Mouse (Mus musculus) left cerebral cortex, adult 2 months (tissue): ENCODE measurements at regions not wholly inside any gene's neighbourhood (a gene's known extent, or its start where the extent isn't known, plus 50 kb on each side); places are given as distances from the start of the nearest gene placed in this dataset.

ENCODE experiments used
- DNase-seq, 2 experiments: peaks; one replicate each; pipeline ENCODE4 v3.0.0; 2021 to 2022; ENCODE audit warnings: low spot score in 2 of 2, mixed read lengths in 1 of 2; ENCODE audit errors: extremely low spot score in 1 of 2
- H3K27ac ChIP-seq: fragments of 200-600 bp; 2 replicates; pipeline ENCODE4 v1.8.1; 2022
- H3K4me3 ChIP-seq: fragments of 200-600 bp; 2 replicates; pipeline ENCODE4 v1.8.1; 2022
- CTCF ChIP-seq: fragments of 200-600 bp; IDR thresholded peaks from 2 replicates; pipeline ENCODE4 v1.8.1; 2022; ENCODE audit warnings: antibody characterized with exemption, mild to moderate bottlenecking, moderate library complexity
- intact Hi-C: fragments of 180-260 bp; cut with DNase I; formaldehyde crosslinking; loops from one replicate; pipeline ENCODE4 v1.15.1; 2025

GRCm38 (mm10) chr7:71456421-71456820 is 105.1 kb upstream of the Gm10295 start:
- DNase-seq: no peak
- TF ChIP-seq CTCF: no peak
- Histone ChIP-seq H3K4me3 (no peak overlapping the region), H3K27ac (no peak overlapping the region)
- intact Hi-C loops: no loop called here

GRCm38 (mm10) chr7:71440330-71441240 is 89.3 kb upstream of the Gm10295 start:
- Histone ChIP-seq H3K4me3 (no peak overlapping the region), H3K27ac (no peak overlapping the region)
- no peak for DNase-seq
- TF ChIP-seq CTCF: no peak
- intact Hi-C loops: no loop called here

GRCm38 (mm10) chr7:71425982-71426381 is 74.7 kb upstream of the Gm10295 start:
- intact Hi-C loops: no loop called here
- no peak overlapping the region for H3K4me3 ChIP-seq
- no peak for TF ChIP-seq CTCF
- no peak overlapping the region for H3K27ac ChIP-seq
- DNase-seq: no peak

- TF ChIP-seq CTCF: no peak
- Histone ChIP-seq H3K27ac (no peak overlapping the region), H3K4me3 (no peak overlapping the region)
- intact Hi-C loops: no loop called here
- no peak for DNase-seq
These were observed 68.0 kb upstream of the Gm10295 start for GRCm38 (mm10) chr7:71419261-71419660.

- intact Hi-C loops: no loop called here
- no peak overlapping the region for H3K4me3 ChIP-seq
- no peak for TF ChIP-seq CTCF
- H3K27ac ChIP-seq: no peak overlapping the region
- DNase-seq: no peak
These were observed 67.6 kb upstream of the Gm10295 start for GRCm38 (mm10) chr7:71418856-71419255.

- no peak for DNase-seq
- TF ChIP-seq CTCF: no peak
- intact Hi-C loops: no loop called here
- H3K4me3 ChIP-seq: no peak overlapping the region
- no peak overlapping the region for H3K27ac ChIP-seq
These were observed 63.5 kb upstream of the Gm10295 start for GRCm38 (mm10) chr7:71414756-71415155.

- Histone ChIP-seq H3K4me3 (no peak overlapping the region), H3K27ac (no peak overlapping the region)
- DNase-seq: no peak
- no peak for TF ChIP-seq CTCF
- intact Hi-C loops: loop anchor here (2.0 kb wide), 2 partner anchors 454 to 1920 kb away; no protein-coding TSS in a partner anchor
These were observed 61.8 kb upstream of the Gm10295 start for GRCm38 (mm10) chr7:71413121-71413520.

GRCm38 (mm10) chr7:71412079-71412478 is 60.8 kb upstream of the Gm10295 start:
- peak; percentile 78 to 81 for DNase-seq
- peak overlapping the region; percentile 35 for H3K4me3 ChIP-seq
- H3K27ac ChIP-seq: no peak overlapping the region
- peak; percentile 93 for TF ChIP-seq CTCF
- intact Hi-C loops: loop anchor here (1.0 to 2.0 kb wide), 4 partner anchors 33 to 1919 kb away; no protein-coding TSS in a partner anchor

- TF ChIP-seq CTCF: no peak
- DNase-seq: no peak
- H3K27ac ChIP-seq: no peak overlapping the region
- peak overlapping the region; percentile 35 for H3K4me3 ChIP-seq
- intact Hi-C loops: loop anchor here (1.0 to 2.0 kb wide), 4 partner anchors 32 to 1919 kb away; no protein-coding TSS in a partner anchor
These were observed 60.2 kb upstream of the Gm10295 start for GRCm38 (mm10) chr7:71411293-71412011.

- intact Hi-C loops: no loop called here
- TF ChIP-seq CTCF: no peak
- no peak overlapping the region for H3K27ac ChIP-seq
- DNase-seq: no peak
- no peak overlapping the region for H3K4me3 ChIP-seq
These were observed 58.6 kb upstream of the Gm10295 start for GRCm38 (mm10) chr7:71409903-71410302.

- no peak for TF ChIP-seq CTCF
- H3K4me3 ChIP-seq: no peak overlapping the region
- no peak for DNase-seq
- no peak overlapping the region for H3K27ac ChIP-seq
- intact Hi-C loops: no loop called here
These were observed 57.8 kb upstream of the Gm10295 start for GRCm38 (mm10) chr7:71409061-71409460.

- no peak overlapping the region for H3K4me3 ChIP-seq
- no peak overlapping the region for H3K27ac ChIP-seq
- no peak for TF ChIP-seq CTCF
- intact Hi-C loops: no loop called here
- DNase-seq: no peak
These were observed 55.0 kb upstream of the Gm10295 start for GRCm38 (mm10) chr7:71406283-71406682.
